Mouse (Mus musculus) cerebellum, adult 2 months (tissue): ENCODE measurements around the gene Fgfr2.

ENCODE experiments used
- CTCF ChIP-seq: fragments of 200-500 bp; IDR thresholded peaks from 2 replicates; pipeline ENCODE4 v1.5.1; 2011; ENCODE audit warnings: low read depth, mild to moderate bottlenecking, control low read depth, low read length, moderate library complexity, borderline replicate concordance; ENCODE audit not compliant: insufficient read depth
- POLR2A ChIP-seq: fragments of 200-500 bp; IDR thresholded peaks from 2 replicates; pipeline ENCODE4 v1.6.1; 2011; ENCODE audit warnings: low read length, control low read depth, borderline replicate concordance; ENCODE audit not compliant: insufficient read depth

DNA sequence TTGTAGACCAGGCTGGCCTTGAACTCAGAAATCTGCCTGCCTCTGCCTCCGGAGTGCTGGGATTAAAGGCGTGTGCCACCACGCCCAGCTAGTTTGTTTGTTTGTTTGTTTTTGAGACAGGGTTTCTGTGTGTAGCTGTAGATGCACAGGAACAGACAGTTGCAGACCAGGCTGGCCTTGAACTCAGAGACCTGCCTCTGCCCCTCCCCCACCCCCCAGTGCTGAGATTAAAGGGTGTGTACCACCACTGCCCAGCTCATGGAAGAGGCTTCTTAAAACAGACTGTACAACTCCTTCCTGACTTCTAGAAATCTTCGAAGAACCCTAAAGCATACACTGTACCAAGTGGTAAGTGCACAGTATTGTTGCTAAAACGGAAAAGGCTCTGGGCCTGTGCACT is 2577.7 kb downstream of the Fgfr2 start:
- TF ChIP-seq CTCF (no peak), POLR2A (no peak)
